Mouse (Mus musculus): ENCODE measurements around the gene Akt1.

DNA sequence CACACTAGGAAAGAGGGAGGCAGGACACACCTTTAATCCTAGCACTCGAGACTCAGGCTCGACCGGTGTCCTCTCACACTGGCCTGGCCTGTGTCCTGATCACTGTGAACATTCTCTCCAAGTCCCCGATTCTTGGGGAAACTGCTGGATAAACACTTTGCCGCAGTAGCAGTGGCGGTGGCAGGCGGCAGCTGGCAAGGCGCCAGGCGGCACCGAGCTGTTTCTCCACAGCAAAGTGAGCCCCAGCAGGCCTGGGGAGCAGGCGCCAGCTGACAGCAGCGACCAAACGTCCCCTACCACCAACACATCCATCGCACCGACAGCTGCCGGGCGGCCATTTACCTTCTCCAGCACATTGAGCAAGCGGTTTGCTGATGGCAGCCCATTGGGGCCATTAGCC is 9.2 kb downstream of the Akt1 start:
- TF ChIP-seq CTCF (IDR thresholded peaks at IDR 0.05; ENCODE audit: extremely low read depth, insufficient read length, insufficient replicate concordance, low read depth, low read length) (no peak), POLR2A (IDR thresholded peaks at IDR 0.05; ENCODE audit: low read depth, low read length) (no peak)
